Mouse (Mus musculus) gastrocnemius, postnatal 10 days (tissue): Measurements from ENCODE around the gene Thsd4. TPM values are rescaled to one million over a fixed set of nuclear protein-coding genes. Genes with fewer than 3 reads are reported as not detected.
A peak's percentile ranks its signal among the peaks of the same experiment; 100 is the strongest.

Experiments
- DNase-seq: peaks from one replicate; pipeline ENCODE4 v3.0.0; 2021; ENCODE audit warnings: mixed read lengths
- total RNA-seq, 2 experiments: library from RNA; stranded (reverse); gene quantifications; 2 replicates each; pipeline ENCODE4 v1.2.3; 2021

Gene Thsd4
- total RNA-seq, 2 experiments from 2014 or later, result 5.9 to 9.1 TPM

- DNase-seq, result no peak
Measured at GRCm38 (mm10) chr9:60067241-60067640, 454.6 kb downstream of the Thsd4 start.

- no peak for DNase-seq
Measured at GRCm38 (mm10) chr9:60065184-60065583, 456.7 kb downstream of the Thsd4 start.

- no peak for DNase-seq
Measured at GRCm38 (mm10) chr9:60063191-60063720, 458.6 kb downstream of the Thsd4 start.

GRCm38 (mm10) chr9:60056131-60056530 is 465.7 kb downstream of the Thsd4 start:
- no peak for DNase-seq

GRCm38 (mm10) chr9:60054951-60055350 is 466.9 kb downstream of the Thsd4 start:
- no peak for DNase-seq

DNA sequence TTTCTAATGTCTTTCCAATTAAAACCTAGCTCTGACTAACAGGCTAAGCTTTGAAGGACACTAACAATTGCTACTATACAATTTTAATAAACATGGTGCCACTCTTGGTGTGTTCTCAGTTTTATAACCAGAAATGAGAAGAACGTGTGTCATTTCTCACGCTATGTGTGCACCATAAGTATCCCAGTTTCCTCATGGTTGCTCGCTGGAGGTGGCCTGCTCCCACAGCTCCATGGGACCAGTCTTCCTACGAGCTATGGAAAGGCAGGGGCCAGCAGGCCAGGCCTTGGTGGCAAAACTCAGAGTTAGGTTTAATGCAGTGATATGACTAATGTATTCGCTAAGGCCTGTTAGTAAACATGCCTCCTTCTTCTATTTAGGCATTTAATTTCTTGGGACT is 468.7 kb downstream of the Thsd4 start:
- no peak for DNase-seq

GRCm38 (mm10) chr9:60052415-60052814 is 469.4 kb downstream of the Thsd4 start:
- DNase-seq, result no peak

DNA sequence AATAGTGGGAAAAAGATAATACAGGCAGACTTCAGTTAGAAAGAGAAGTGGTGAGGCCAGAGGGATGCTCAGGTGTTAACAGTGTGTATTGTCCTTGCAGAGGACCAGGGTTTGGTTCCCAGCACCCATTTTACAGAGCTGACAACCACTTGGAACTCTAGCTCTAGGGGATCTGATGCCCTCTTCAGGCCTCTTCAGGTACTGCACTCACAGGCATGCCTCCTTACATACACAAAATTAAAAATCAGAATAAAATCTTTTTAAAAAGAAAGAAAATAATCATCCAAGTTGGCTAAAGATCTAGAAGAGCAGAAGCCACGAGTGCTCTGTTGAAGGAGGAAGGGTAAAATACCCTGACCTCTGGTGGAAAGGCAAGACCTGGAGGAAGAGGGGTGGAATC is 478.7 kb downstream of the Thsd4 start:
- no peak for DNase-seq

DNA sequence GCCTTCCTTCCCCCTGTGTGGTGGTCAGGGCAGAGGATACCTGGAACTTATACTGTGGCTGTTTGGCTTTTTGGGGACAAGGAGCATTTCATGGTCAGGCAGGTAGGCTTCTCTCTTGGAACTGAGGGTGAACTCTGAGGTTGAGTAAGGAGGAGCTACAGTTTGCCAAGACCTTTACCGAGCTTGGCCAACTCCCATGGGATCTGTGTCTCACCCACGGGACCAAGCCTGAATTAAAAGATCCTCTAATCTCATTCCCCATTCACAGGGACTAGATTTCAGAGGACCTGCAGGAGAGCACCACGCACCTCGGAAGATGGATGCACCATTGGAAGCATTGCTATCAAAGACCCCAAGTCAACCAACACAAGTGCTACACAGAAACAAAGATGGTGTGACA is 487.0 kb downstream of the Thsd4 start:
- DNase-seq, result no peak

DNA sequence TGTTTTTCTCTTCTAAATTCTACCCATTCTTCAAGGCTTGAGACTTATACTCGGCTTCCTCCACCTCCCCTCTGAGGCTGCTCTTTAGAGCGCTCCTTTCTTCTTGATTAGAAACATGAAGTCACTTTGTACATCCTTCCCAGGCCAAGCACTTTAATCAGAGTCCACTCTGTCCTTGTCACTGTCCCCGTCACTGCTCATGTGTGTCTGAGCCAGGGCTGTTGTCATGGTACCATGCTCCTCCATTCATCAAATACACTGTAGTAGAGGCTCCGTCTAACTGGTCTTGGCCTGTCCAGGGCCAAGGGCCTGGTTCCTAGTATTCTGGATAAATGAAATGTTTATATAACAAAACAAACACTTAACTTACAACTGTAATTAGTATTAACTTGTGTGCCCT is 494.6 kb downstream of the Thsd4 start:
- no peak for DNase-seq

DNA sequence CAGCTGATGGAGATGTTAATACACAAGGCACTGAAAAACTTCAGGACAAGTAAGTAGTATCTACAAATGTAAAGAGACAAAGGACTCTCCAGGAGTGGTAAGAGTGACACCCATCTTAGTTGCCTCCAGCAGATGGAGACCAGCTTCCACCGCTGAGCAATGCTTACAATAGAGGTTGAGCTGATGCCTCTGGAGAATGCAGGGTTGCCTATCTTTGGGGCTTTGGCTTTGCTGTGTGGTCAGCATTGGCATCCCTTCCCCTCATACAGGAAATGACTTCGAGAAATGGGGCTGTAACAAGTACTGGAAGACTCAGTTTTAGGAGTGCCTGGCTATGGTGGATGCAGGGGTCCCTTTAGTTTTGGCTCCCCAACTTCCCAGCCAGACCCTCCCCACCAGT is 495.1 kb downstream of the Thsd4 start:
- no peak for DNase-seq

GRCm38 (mm10) chr9:60025919-60026318 is 495.9 kb downstream of the Thsd4 start:
- no peak for DNase-seq

DNA sequence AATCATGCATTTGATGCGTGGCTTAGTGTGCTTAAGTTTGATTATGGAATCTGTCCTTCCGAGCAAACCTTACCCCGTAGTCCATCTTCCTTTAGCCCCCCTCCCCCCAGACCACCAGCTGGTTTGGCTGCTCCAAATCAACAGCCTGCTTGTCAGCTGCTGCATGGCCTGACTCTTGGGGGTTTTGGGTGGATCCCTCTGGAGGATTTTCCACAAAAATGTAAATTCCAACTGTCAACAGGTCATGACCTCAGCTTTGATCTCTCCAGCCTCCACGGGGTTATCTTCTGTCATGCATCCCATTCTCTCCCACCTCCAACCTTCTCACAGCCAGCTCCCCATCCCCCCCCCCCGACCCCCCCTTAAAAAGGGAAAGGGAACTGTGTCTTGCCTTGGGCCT is 496.9 kb downstream of the Thsd4 start:
- DNase-seq, result no peak

DNA sequence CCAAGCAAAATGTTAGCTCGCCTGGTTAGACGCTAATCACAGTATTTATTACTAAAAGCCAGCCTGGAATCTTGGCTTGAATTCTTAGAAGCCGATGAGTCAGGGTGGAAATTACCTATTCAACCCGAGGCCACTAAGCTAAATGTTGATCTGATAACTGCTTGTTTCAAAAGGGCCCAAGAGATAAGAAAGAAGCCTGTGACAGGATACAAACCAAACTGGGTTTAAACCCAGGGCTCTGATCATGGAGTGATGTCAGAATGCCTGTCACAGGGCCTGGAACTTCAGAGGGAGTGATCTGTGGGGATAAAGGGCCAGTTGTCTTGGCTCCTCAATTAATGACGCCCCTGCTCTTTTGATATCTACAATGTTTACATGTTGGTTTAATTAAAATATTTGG is 497.3 kb downstream of the Thsd4 start:
- no peak for DNase-seq

DNA sequence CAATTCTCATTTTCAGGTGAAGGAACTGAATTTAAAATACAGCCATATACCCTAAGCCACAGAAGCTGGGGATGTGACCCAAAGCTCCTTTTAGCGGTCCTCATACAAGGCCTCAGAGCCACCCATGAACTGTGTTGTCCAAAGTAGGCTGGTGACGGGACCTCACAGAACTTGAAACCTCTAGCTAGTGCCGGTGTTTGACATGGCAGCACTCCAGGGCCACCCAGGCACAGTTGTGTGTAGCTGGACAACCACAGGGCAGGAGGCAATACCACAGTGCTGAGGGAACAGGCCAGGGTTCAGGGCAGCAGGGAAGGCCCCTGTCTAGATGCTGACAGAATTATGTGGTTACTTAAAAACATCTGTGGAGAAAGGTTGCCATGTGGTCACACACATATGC is 499.5 kb downstream of the Thsd4 start:
- peak; percentile 17 for DNase-seq

DNA sequence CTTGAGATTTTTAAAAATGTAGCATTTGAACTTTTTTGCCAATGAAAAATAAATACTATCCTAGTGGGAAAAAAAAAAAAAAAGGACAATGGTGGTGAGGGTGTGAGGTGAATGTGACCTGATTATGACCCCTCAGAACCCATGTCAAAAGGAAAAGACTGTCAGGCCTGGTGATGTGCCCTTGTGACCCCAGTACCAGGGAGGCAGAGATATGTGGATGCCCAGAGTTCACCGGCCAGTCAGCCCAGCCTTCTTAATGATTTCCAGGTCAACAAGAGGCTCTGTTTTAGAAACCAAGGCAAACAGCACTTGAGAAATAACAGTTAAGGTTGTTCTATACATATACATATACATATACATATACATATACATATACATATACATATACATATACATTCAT is 501.4 kb downstream of the Thsd4 start:
- no peak for DNase-seq

DNA sequence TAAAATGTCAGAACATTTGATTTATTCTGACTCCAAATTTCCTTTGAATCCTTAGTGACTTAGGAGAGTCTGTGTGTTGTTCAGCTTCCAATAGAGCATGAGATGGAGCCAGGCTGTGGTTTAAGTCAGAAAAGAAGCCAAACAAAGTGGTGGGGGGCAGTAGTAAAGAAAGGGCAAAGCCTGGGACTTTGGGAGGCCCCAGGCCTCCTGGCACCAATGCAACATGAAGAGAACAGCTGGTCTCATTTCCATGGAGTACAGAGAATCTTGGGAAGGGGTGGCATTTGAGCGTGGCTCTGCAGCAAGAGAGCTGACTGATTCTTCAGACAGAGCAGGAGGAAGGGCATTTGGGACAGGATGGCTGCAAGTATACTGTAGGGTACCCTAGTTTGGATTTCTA is 511.6 kb downstream of the Thsd4 start:
- DNase-seq, result no peak

DNA sequence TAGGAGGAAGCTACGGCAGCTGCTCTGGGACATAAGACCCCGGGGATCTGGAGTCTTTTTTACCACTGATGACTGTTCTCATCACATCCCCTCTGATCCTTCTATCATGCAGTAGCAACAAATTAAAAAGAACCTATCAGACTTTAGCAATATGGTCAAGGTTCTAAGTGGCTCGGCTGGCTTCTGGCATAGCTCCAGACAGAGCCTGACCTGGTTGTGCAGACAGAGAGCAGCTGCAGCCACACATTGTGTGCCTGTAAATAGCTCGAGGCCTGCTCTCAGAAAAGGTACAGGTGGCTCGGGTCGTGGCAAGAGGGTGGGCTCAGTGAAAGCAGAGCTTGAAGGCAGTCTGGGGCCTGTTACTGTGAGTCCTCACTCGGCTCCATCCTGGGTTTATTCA is 512.9 kb downstream of the Thsd4 start:
- DNase-seq, result no peak

DNA sequence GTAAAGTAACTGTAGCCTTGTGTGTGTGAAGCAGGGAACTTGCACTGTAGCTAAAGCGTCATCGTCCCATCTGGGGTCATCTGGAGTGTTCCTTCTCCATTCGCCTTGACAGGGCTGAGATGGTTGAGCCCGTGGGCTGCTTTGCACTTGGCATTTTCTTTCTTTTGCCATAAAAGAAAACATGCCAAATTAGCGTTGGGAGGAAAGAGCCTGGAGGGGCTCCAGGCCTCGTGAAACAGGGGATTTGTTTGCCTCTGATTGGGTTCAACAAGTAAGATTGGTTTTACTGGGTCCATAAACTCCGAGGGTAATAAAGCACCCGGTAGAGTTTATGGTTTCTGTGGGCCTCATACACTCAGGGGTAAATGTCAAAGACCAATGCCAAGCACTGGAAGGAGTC is 519.5 kb downstream of the Thsd4 start:
- DNase-seq, result no peak

- DNase-seq, result no peak
Measured at GRCm38 (mm10) chr9:60001444-60001843, 520.4 kb downstream of the Thsd4 start.

GRCm38 (mm10) chr9:59997725-59998124 is 524.1 kb downstream of the Thsd4 start:
- DNase-seq, result no peak

- DNase-seq, result no peak
Measured at GRCm38 (mm10) chr9:59991407-59991806, 530.4 kb downstream of the Thsd4 start.

DNA sequence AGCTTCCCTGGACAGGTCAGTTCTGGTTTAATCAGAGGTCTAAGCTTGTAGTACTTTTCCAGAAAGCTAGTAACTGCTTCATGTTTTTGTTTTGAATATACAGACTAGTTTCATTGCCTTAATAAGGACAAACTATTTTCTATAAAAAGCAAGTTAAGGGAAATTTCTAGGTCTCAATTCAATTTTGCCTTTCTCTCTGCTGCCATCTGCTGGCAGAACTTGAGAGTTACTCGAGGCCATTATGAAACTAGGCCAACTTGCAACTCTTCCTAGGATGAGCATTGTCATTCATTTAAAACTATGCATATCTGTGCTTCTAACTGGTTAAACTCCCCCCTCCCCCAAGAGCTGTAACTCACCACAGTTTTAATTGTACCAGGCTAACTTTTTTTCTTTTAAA is 532.0 kb downstream of the Thsd4 start:
- peak; percentile 61 for DNase-seq

- DNase-seq, result no peak
Measured at GRCm38 (mm10) chr9:59985900-59986572, 535.8 kb downstream of the Thsd4 start.

- DNase-seq, result no peak
Measured at GRCm38 (mm10) chr9:59981116-59981515, 540.7 kb downstream of the Thsd4 start.
